Comparison of ENCODE assay signal across 22 mouse cellular contexts in genomic region chr3:94972552-94972951, GRCm38 (mm10). TPM values are rescaled to one million over a fixed set of nuclear protein-coding genes. Genes with fewer than 3 reads are reported as not detected.
DNase-seq lines count a peak whose midpoint lies in the region; ATAC-seq and TF ChIP-seq lines count a peak whose summit lies in the region.
"Had no signal": no experiment of that assay in that cellular context is flagged by ENCODE, and none has a peak within 500 bp of the region (broad histone marks: within the 10 kb centered on the region; RNA-seq: fewer than 3 reads in every experiment).

No protein-coding gene starts in this region.

- no peak for TF ChIP-seq CTCF in layer of hippocampus, adult 2 months (conservative IDR thresholded peaks at IDR 0.05)

- DNase-seq in cerebellum, adult 9-11 months: peak; percentile 23
- DNase-seq in cerebellum, postnatal 25 days: no peak
- peak; percentile 60 for DNase-seq in testis, postnatal 14 days (ENCODE audit: low spot score)
- DNase-seq in testis, postnatal 10 days (ENCODE audit: low spot score): no peak
- DNase-seq in layer of hippocampus, adult 2 months (ENCODE audit: low spot score in 2 of 2): no peak
- DNase-seq: adrenal gland, adult 8-10 months; adrenal gland, postnatal 14 days; adrenal gland, postnatal 36 days; cerebellum, adult 11-12 months; cerebellum, adult 2 months; cerebellum, postnatal 14 days; embryo, embryonic 11 days had no signal

- ATAC-seq in megakaryocyte-erythroid progenitor cell, adult 5-6 weeks (replicated peaks; ENCODE audit: low FRiP score, low TSS enrichment, poor library complexity, severe bottlenecking): 0 out of 2 replicates have a peak, but pooled peaks have one; percentile 4
- ATAC-seq: activated CD4-positive, CD25-positive, alpha-beta regulatory T cell, adult 4 months; forebrain, embryonic 14.5 days; forebrain, embryonic 16.5 days; Patski had no signal

- no peak overlapping the region for H3K4me3 ChIP-seq in layer of hippocampus, adult 2 months
- H3K4me3 ChIP-seq: embryonic facial prominence, embryonic 13.5 days; embryonic facial prominence, embryonic 15.5 days; erythroblast, embryonic 14.5 days; forebrain, embryonic 10.5 days; forebrain, embryonic 12.5 days had no signal

- no peak overlapping the region for H3K27ac ChIP-seq in layer of hippocampus, adult 2 months
- H3K27ac ChIP-seq: embryonic facial prominence, embryonic 13.5 days; embryonic facial prominence, embryonic 15.5 days; forebrain, embryonic 10.5 days; forebrain, embryonic 12.5 days had no signal

RNA-seq across cellular contexts. Expression of gene Pi4kb, which starts 2.0 kb away (rescaled TPM):
- 24.9 and 35.5 TPM in 2 replicates for total RNA-seq in megakaryocyte-erythroid progenitor cell, adult 5-6 weeks (2014; fragmentation: Nextera tagmentation)
- total RNA-seq in megakaryocyte-erythroid progenitor cell, adult 5-6 weeks (2017): 22.7 and 27.9 TPM in 2 replicates
- total RNA-seq in layer of hippocampus, adult 2 months (2021): 10 to 100 TPM; 58.7 to 64.4 TPM

RNA-seq across cellular contexts. Expression of gene Rfx5, which starts 18.7 kb away (rescaled TPM):
- 21.3 and 21.4 TPM in 2 replicates for total RNA-seq in megakaryocyte-erythroid progenitor cell, adult 5-6 weeks (2014; fragmentation: Nextera tagmentation)
- 15.1 and 19.0 TPM in 2 replicates for total RNA-seq in megakaryocyte-erythroid progenitor cell, adult 5-6 weeks (2017)
- total RNA-seq in layer of hippocampus, adult 2 months (2021): 10 to 100 TPM; 23.9 to 24.6 TPM

RNA-seq across cellular contexts. Expression of gene Selenbp1, which starts 39.7 kb away (rescaled TPM):
- 128 and 136 TPM in 2 replicates for total RNA-seq in megakaryocyte-erythroid progenitor cell, adult 5-6 weeks (2014; fragmentation: Nextera tagmentation)
- total RNA-seq in megakaryocyte-erythroid progenitor cell, adult 5-6 weeks (2017): 100 and 113 TPM in 2 replicates
- total RNA-seq in layer of hippocampus, adult 2 months (2021): 10 to 100 TPM; 10.3 to 10.5 TPM

RNA-seq across cellular contexts. Expression of gene Zfp687, which starts 42.7 kb away (rescaled TPM):
- total RNA-seq in megakaryocyte-erythroid progenitor cell, adult 5-6 weeks (2014; fragmentation: Nextera tagmentation): 16.8 and 25.9 TPM in 2 replicates
- total RNA-seq in megakaryocyte-erythroid progenitor cell, adult 5-6 weeks (2017): 13.0 and 42.4 TPM in 2 replicates
- 10 to 100 TPM; 26.2 to 26.6 TPM for total RNA-seq in layer of hippocampus, adult 2 months (2021)

Comparison
In these comparisons a context has a peak if more than half of its experiments do, and no peak if none do; other contexts are left out.
1. DNase-seq: peak in cerebellum, adult 9-11 months (single experiment) and testis, postnatal 14 days (single experiment); none in cerebellum, postnatal 25 days (0 of 2), testis, postnatal 10 days (single experiment) and layer of hippocampus, adult 2 months (0 of 2).
2. RNA of gene Selenbp1, which starts 39.7 kb away (total RNA-seq): 100 to 136 TPM in megakaryocyte-erythroid progenitor cell, adult 5-6 weeks; 10.3 to 10.5 TPM in layer of hippocampus, adult 2 months; every median in the first group is over 4 times any median in the second.